Mouse (Mus musculus) limb, embryonic 13.5 days (tissue): ENCODE measurements at regions not wholly inside any gene's neighbourhood (a gene's known extent, or its start where the extent isn't known, plus 50 kb on each side); places are given as distances from the start of the nearest gene placed in this dataset.

Experiments
- ATAC-seq: fragments of 200-750 bp; cut with Nextera tagmentation; 2 replicates; pipeline ENCODE4 v1.8.0; 2017; ENCODE audit warnings: low read depth, moderate number of reproducible peaks, moderate TSS enrichment; ENCODE audit not compliant: low FRiP score
- H3K27ac ChIP-seq: fragments of 300-500 bp; sonication (generic); 2 replicates; pipeline ENCODE4 v1.5.1; 2015; ENCODE audit warnings: inconsistent platforms, mild to moderate bottlenecking, moderate library complexity
- H3K27me3 ChIP-seq: fragments of 300-500 bp; sonication (generic); 2 replicates; pipeline ENCODE4 v1.6.1; 2015; ENCODE audit warnings: mild to moderate bottlenecking, inconsistent platforms
- H3K36me3 ChIP-seq: fragments of 300-500 bp; sonication (generic); 2 replicates; pipeline ENCODE4 v1.6.1; 2015; ENCODE audit warnings: inconsistent platforms, mild to moderate bottlenecking, moderate library complexity
- H3K4me1 ChIP-seq: fragments of 300-500 bp; sonication (generic); 2 replicates; pipeline ENCODE4 v1.6.1; 2015; ENCODE audit warnings: inconsistent platforms
- H3K4me2 ChIP-seq: fragments of 300-500 bp; sonication (generic); replicated peaks from 2 replicates; pipeline ENCODE4 v1.6.1; 2015; ENCODE audit warnings: inconsistent platforms, mild to moderate bottlenecking, moderate library complexity
- H3K4me3 ChIP-seq: fragments of 300-500 bp; sonication (generic); 2 replicates; pipeline ENCODE4 v1.5.1; 2015; ENCODE audit warnings: moderate library complexity, mild to moderate bottlenecking, inconsistent platforms
- H3K9ac ChIP-seq: fragments of 300-500 bp; sonication (generic); 2 replicates; pipeline ENCODE4 v1.6.1; 2015; ENCODE audit warnings: mild to moderate bottlenecking, inconsistent platforms
- H3K9me3 ChIP-seq: fragments of 300-500 bp; sonication (generic); 2 replicates; pipeline ENCODE4 v1.6.1; 2016; ENCODE audit warnings: inconsistent platforms
- WGBS: fragments of 180-500 bp; shearing (Covaris S2); methylation state at CpG from one replicate; pipeline ENCODE4 v1.1.7; 2015; 5-methylcytosine and 5-hydroxymethylcytosine counted together

- 71% methylated on average over 5 of the region's 5 CpGs for WGBS
- no peak overlapping the region for H3K9ac ChIP-seq
- H3K4me2 ChIP-seq: no peak overlapping the region
- no peaks in the 10 kb centered on the region for H3K9me3 ChIP-seq
- H3K4me3 ChIP-seq: no peak overlapping the region
- no peak for ATAC-seq
- H3K4me1 ChIP-seq: no peaks in the 10 kb centered on the region
- 0 out of 2 replicates have a peak, but pooled peaks cover 4% of the 10 kb centered on the region for H3K27me3 ChIP-seq
- no peaks in the 10 kb centered on the region for H3K36me3 ChIP-seq
- no peak overlapping the region for H3K27ac ChIP-seq
Observed at GRCm38 (mm10) chr7:70300516-70300915, 66.0 kb downstream of the Nr2f2 start.

- 91% methylated on average over 6 of the region's 6 CpGs for WGBS
- no peak overlapping the region for H3K4me3 ChIP-seq
- H3K4me2 ChIP-seq: no peak overlapping the region
- no peak overlapping the region for H3K9ac ChIP-seq
- no peaks in the 10 kb centered on the region for H3K36me3 ChIP-seq
- no peak for ATAC-seq
- H3K9me3 ChIP-seq: no peaks in the 10 kb centered on the region
- H3K27ac ChIP-seq: no peak overlapping the region
- peaks cover 59% of the 10 kb centered on the region for H3K27me3 ChIP-seq
- peaks cover 8% of the 10 kb centered on the region; the same call in 1 of the 2 replicates for H3K4me1 ChIP-seq
Observed at GRCm38 (mm10) chr7:70291431-70291830, 75.1 kb downstream of the Nr2f2 start.

- no peak for ATAC-seq
- H3K4me1 ChIP-seq: peaks cover 8% of the 10 kb centered on the region; the same call in 1 of the 2 replicates
- no peak overlapping the region for H3K9ac ChIP-seq
- H3K9me3 ChIP-seq: no peaks in the 10 kb centered on the region
- no peaks in the 10 kb centered on the region for H3K36me3 ChIP-seq
- H3K4me3 ChIP-seq: no peak overlapping the region
- peaks cover 65% of the 10 kb centered on the region for H3K27me3 ChIP-seq
- H3K27ac ChIP-seq: no peak overlapping the region
- no peak overlapping the region for H3K4me2 ChIP-seq
- 66% methylated on average over 8 of the region's 8 CpGs for WGBS
Observed at GRCm38 (mm10) chr7:70290733-70291320, 75.7 kb downstream of the Nr2f2 start.

- H3K9me3 ChIP-seq: no peaks in the 10 kb centered on the region
- WGBS: 60% methylated on average over 6 of the region's 6 CpGs
Observed at GRCm38 (mm10) chr7:70290277-70290676, 76.3 kb downstream of the Nr2f2 start.

DNA sequence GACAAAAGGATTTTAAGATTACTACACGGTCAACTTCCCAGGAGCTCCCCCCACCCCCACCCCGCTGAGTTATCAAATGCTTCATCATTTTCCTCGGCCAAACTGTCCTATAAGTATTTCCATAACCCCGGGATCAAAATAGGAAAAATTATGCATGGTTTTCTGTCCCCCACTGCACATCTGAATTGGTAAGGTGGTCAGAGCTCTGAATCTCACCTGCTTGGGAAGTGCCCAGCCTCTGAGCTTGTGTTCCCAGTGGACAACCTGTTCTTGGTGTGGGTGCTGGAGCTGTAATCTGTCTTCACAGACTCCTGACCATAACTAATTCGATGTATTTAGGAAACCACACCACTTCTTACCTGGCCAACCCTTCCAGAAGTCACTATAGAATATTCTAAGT lies 77.9 kb downstream of the Nr2f2 start:
- peaks cover 82% of the 10 kb centered on the region for H3K27me3 ChIP-seq
- H3K9ac ChIP-seq: no peak overlapping the region
- 16% methylated on average over 5 of the region's 5 CpGs for WGBS
- H3K27ac ChIP-seq: no peak overlapping the region
- no peak overlapping the region for H3K4me3 ChIP-seq
- no peaks in the 10 kb centered on the region for H3K36me3 ChIP-seq
- H3K4me1 ChIP-seq: peaks cover 8% of the 10 kb centered on the region; the same call in 1 of the 2 replicates
- H3K9me3 ChIP-seq: no peaks in the 10 kb centered on the region
- H3K4me2 ChIP-seq: no peak overlapping the region
- ATAC-seq: no peak

More at GRCm38 (mm10) chr7:70290277-70290676, 76.3 kb downstream of the Nr2f2 start:
- Histone ChIP-seq H3K27ac (no peak overlapping the region), H3K9ac (no peak overlapping the region), H3K36me3 (no peaks in the 10 kb centered on the region), H3K4me2 (no peak overlapping the region), H3K27me3 (peaks cover 69% of the 10 kb centered on the region), H3K4me3 (no peak overlapping the region), H3K4me1 (peaks cover 8% of the 10 kb centered on the region; the same call in 1 of the 2 replicates)
- ATAC-seq: no peak

DNA sequence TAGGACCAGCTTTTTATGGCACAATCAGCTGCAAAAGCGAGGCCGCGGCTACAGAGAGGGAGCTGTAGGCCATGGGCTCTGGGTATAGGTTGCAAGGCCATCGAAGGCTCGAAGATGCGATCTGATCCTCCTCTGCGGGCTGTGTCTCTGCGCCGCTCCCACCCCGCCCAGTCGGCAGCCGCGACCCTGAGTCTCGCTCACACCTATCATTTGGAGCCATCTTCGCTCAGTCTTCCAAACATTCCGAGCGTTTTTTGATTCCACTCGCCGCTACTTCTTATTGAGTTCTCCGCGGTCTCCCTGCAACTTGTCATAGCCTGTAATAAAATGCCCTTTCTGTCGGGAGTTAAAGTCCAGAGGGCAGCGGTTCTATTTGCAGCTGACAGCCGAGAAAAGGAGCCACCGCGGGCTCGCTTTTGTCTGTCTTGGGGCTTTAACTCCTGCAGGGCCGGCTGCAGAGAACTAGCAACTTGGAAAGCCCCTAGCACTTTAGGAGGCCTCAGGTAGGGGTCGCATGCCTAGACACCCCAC lies 78.6 kb downstream of the Nr2f2 start:
- no peak for ATAC-seq
- peak overlapping the region; percentile 19; the same call in 1 of the 2 replicates for H3K9ac ChIP-seq
- H3K27me3 ChIP-seq: peaks cover 89% of the 10 kb centered on the region
- H3K4me3 ChIP-seq: peak overlapping the region; percentile 30
- no peak overlapping the region for H3K27ac ChIP-seq
- peaks cover 8% of the 10 kb centered on the region; the same call in 1 of the 2 replicates for H3K4me1 ChIP-seq
- WGBS: under 1% methylated on average over 29 of the region's 29 CpGs
- no peaks in the 10 kb centered on the region for H3K9me3 ChIP-seq
- peak overlapping the region; percentile 57 for H3K4me2 ChIP-seq
- H3K36me3 ChIP-seq: no peaks in the 10 kb centered on the region

DNA sequence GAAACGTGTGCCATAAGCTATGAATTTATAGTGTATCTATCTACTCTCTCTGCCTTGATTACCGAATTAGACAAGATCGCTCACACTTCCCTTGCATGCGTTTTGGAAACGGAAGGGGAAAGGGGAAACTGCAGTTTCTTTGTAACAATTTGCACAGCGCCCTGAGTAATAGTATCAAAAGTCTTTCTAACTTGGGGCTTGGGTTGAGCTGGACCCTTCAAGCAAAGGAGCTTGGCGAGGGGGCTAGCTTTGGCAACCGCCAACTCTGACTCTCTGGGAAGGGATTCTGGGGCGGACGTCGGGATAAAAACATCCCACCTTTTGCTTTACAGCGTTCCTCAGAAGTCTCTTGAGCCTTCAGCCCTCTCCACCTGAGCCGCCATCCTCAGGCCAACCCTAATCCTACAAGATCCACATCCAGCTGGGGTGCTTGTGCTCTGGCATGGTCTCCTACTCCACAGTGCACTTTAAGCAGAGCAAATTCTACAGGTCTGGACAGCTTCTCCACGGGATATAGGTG lies 79.6 kb downstream of the Nr2f2 start:
- no peak for ATAC-seq
- WGBS: 6% methylated on average over 14 of the region's 14 CpGs
- Histone ChIP-seq H3K9me3 (no peaks in the 10 kb centered on the region), H3K9ac (no peak overlapping the region), H3K36me3 (no peaks in the 10 kb centered on the region), H3K4me1 (peaks cover 8% of the 10 kb centered on the region; the same call in 1 of the 2 replicates), H3K4me3 (no peak overlapping the region), H3K4me2 (no peak overlapping the region), H3K27ac (no peak overlapping the region), H3K27me3 (peaks cover 100% of the 10 kb centered on the region)

- H3K36me3 ChIP-seq: no peaks in the 10 kb centered on the region
- WGBS: 9% methylated on average over 3 of the region's 3 CpGs
- H3K4me2 ChIP-seq: no peak overlapping the region
- H3K9ac ChIP-seq: no peak overlapping the region
- no peak overlapping the region for H3K4me3 ChIP-seq
- no peak overlapping the region for H3K27ac ChIP-seq
- no peak for ATAC-seq
- H3K9me3 ChIP-seq: no peaks in the 10 kb centered on the region
- peaks cover 100% of the 10 kb centered on the region for H3K27me3 ChIP-seq
- H3K4me1 ChIP-seq: peaks cover 23% of the 10 kb centered on the region
Observed at GRCm38 (mm10) chr7:70285344-70285743, 81.2 kb downstream of the Nr2f2 start.

GRCm38 (mm10) chr7:70283836-70284235 lies 82.7 kb downstream of the Nr2f2 start:
- Histone ChIP-seq H3K4me1 (peaks cover 28% of the 10 kb centered on the region), H3K9ac (no peak overlapping the region), H3K36me3 (no peaks in the 10 kb centered on the region), H3K27me3 (peaks cover 100% of the 10 kb centered on the region), H3K4me3 (no peak overlapping the region), H3K4me2 (no peak overlapping the region), H3K27ac (no peak overlapping the region), H3K9me3 (no peaks in the 10 kb centered on the region)
- WGBS: 3% methylated on average over 1 of the region's 1 CpGs
- no peak for ATAC-seq

GRCm38 (mm10) chr7:70283166-70283565 lies 83.4 kb downstream of the Nr2f2 start:
- peaks cover 26% of the 10 kb centered on the region for H3K4me1 ChIP-seq
- H3K27me3 ChIP-seq: peaks cover 98% of the 10 kb centered on the region
- no peak for ATAC-seq
- H3K4me2 ChIP-seq: no peak overlapping the region
- no peak overlapping the region for H3K9ac ChIP-seq
- no peak overlapping the region for H3K4me3 ChIP-seq
- no peak overlapping the region for H3K27ac ChIP-seq
- no peaks in the 10 kb centered on the region for H3K36me3 ChIP-seq
- no peaks in the 10 kb centered on the region for H3K9me3 ChIP-seq
- WGBS: 8% methylated on average over 4 of the region's 4 CpGs

GRCm38 (mm10) chr7:70281891-70282515 lies 84.5 kb downstream of the Nr2f2 start:
- no peak overlapping the region for H3K4me2 ChIP-seq
- H3K4me1 ChIP-seq: peaks cover 19% of the 10 kb centered on the region
- H3K36me3 ChIP-seq: no peaks in the 10 kb centered on the region
- 3% methylated on average over 11 of the region's 11 CpGs for WGBS
- no peaks in the 10 kb centered on the region for H3K9me3 ChIP-seq
- peaks cover 98% of the 10 kb centered on the region for H3K27me3 ChIP-seq
- no peak for ATAC-seq
- no peak overlapping the region for H3K27ac ChIP-seq
- no peak overlapping the region for H3K4me3 ChIP-seq
- H3K9ac ChIP-seq: no peak overlapping the region

DNA sequence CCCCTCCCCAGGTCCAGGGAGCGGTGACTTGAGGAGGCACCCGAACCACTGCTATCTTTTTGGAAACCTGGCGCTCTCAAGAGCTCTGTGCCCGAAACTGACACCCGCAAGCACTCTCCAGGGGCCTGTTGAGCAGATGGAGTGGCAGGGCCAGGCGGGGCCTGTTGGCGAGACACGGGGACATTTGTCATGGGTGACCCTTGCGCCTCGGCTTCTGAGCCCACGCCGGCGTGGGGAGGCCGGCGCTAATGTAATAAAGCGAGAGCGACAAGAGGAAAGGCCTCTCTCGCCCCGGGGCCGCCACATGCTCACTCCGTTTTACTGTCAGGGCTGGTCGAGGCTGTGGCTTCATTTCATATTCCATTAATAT lies 85.2 kb downstream of the Nr2f2 start:
- WGBS: 1% methylated on average over 22 of the region's 22 CpGs
- H3K9me3 ChIP-seq: no peaks in the 10 kb centered on the region

More for the DNA sequence above, 85.2 kb downstream of the Nr2f2 start:
- ATAC-seq: no peak
- Histone ChIP-seq H3K27me3 (peaks cover 97% of the 10 kb centered on the region), H3K4me2 (peak overlapping the region; percentile 60), H3K4me3 (peak overlapping the region; percentile 35), H3K9ac (peak overlapping the region; percentile 25; the same call in 1 of the 2 replicates), H3K27ac (no peak overlapping the region), H3K4me1 (peaks cover 19% of the 10 kb centered on the region), H3K36me3 (no peaks in the 10 kb centered on the region)
